Mouse (Mus musculus) kidney, adult 2 months (tissue): ENCODE measurements around the gene Ciita.

Source experiments
- CTCF ChIP-seq: fragments of 200-500 bp; conservative IDR thresholded peaks from 2 replicates; pipeline ENCODE4 v1.5.1; 2011; ENCODE audit warnings: low read depth, mild to moderate bottlenecking, control low read depth, low read length, moderate library complexity, mixed read lengths; ENCODE audit not compliant: insufficient read depth, insufficient read length
- POLR2A ChIP-seq: fragments of 200-500 bp; IDR thresholded peaks from one replicate; pipeline ENCODE4 v1.6.1; 2011; ENCODE audit warnings: low read depth, low read length, control low read depth

DNA sequence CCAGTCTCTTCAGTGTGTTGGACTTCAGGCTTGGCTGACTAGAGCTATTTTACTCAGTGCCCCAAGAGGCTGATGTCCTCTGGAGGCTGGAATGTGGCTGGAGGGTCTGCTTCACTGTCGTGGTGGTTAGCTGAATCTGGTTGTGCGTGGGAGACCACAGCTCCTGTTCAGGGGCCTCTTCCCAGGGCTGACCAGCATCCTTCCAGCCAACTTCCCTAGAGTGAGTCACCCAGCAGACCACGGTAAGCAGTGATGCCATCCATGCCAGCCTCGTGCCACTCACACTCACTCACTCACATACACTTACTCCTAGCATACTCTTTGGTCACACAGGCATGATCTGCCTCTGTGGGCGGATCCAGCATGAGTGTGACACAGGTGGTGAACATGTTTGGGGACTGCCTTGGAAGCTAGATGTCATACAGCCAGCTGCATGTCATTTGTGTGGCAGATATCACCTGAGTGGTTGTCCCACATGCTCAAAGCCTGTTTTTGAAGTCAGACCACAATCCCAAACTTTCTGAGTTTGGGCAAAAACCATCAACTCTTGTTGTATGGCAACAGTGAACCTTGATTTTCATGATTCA lies 90.0 kb downstream of the Ciita start:
- TF ChIP-seq POLR2A (no peak), CTCF (no peak)
